Mouse (Mus musculus) activated CD4-positive, CD25-positive, alpha-beta regulatory T cell (primary cell): ENCODE results near the gene Ankub1. TPM values are rescaled to one million over a fixed set of nuclear protein-coding genes. Genes with fewer than 3 reads are reported as not detected.

Source experiments
- polyA plus RNA-seq, 2 experiments: library from polyadenylated mRNA; unstranded; fragments of 100-300 nt; shearing (Covaris generic); gene quantifications; one replicate each; pipeline ENCODE4 v1.2.1; 2017

Gene Ankub1
- polyA plus RNA-seq, result under 1 TPM in 1 of 2 experiments, not detected in 1; 0.38 TPM

DNA sequence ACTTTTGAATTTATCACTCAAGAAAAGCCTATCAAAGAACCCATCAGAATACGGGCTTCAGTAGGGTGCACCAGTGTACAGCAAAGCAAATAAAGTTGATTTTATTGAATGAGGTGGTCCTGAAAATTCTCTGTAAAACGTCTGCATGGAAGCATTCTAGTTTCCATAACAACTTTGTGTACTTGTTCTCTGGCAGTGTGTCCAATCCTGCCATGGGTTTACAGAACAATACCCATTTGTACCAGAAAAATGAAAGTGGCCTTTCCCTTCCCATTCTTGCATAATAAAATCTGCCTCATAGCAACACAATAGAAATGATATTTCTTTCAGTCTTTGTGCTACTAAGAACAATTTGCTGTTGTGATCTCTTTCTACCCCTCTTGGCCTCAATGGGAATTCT is at the start of gene Ankub1:
Gene Ankub1 (minus strand): TSS at position 81 of the 400 bp plus-strand sequence.

DNA sequence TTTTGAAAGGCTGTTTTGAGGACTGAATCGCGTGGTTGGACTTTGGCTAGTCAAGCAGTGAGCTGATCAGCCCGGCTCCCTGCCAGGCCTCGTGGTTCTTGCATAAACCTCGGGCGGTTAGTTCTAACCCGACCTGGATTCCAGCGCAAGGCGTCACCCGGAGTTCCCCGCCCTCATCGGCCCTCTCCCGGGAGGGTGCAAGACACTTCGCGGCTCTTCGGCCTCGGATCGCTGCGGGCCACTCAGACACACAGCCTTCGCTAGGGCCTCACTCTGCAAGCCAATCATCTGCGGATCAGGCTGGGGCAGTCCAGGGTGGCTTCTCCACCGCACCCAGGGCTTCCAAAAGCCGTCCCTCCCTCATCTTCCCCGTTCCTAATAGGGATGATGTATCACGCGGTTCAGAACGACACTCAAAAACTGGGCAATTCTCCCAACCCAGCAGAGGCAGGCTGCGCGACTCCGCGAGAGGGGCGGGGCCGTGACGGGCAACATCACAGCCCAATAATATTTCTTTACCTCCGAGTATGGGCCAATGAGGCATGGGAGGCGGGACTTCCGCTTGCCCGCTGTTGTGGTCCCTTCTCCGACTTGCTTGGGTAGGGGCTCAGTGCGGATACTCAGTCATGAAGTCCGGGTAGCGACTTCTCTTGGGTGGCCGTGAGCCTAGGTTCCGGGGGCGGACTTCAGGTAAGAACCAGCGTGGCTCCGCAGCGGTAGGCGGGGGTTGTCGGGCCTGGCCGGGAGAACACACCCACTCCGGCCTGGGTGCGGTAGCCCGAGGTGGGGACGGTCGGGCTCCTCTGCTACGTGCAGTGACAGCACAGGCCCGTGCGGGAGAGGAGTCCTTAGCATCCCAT is 43.1 kb upstream of the Ankub1 start, which contains the start of gene Rnf13:
Gene Rnf13 (plus strand): TSS at position 552 of the 860 bp plus-strand sequence.

DNA sequence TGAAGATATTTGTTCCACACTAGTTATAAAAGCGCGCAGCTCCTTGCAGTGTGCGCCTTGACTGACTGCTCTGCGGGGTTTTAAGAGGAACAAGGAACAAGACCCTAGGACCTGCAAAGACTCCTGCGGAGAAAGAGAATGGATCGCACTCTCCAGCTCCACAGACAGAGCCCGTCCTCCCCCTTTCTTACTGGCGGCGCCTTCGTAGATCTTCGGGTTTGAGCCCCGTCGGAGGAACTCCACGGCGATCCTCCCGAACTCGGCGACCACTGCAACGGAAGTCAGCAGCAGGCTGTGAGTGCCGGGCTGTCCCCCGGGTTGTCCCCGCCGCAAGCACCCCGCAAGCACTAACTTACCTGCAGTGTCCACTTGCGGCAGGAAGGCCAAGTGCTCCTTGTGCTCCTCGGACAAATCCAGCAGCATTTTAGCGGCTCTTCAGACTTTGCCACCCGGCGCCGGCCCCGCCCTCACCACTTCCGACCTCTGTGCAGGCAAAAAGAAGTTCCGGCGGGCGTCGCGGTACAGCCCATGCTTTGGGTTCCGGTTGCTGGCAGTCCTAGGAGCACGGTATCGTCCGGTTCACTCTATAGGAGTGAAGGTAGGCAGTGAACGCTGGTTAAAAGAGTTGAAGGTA is 41.3 kb downstream of the Ankub1 start, which contains the start of gene Commd2:
Gene Commd2 (minus strand): TSS at position 485 of the 634 bp plus-strand sequence.

Other genes with a start within 250 kb of the Ankub1 start
- under 1 TPM in 1 of 2 experiments, not detected in 1; 0.23 TPM for gene Wwtr1, start 116.9 kb downstream of the Ankub1 start, polyA plus RNA-seq
- 10 to 100 TPM; 71.7 to 78.6 TPM for gene Commd2, start 41.1 kb downstream of the Ankub1 start, polyA plus RNA-seq
- 10 to 100 TPM; 34.3 to 46.5 TPM for gene Rnf13, start 43.3 kb upstream of the Ankub1 start, polyA plus RNA-seq
- 1 to 10 TPM; 8.9 to 9.7 TPM for gene Pfn2, start 155.3 kb upstream of the Ankub1 start, polyA plus RNA-seq